In the genomic region with DNA sequence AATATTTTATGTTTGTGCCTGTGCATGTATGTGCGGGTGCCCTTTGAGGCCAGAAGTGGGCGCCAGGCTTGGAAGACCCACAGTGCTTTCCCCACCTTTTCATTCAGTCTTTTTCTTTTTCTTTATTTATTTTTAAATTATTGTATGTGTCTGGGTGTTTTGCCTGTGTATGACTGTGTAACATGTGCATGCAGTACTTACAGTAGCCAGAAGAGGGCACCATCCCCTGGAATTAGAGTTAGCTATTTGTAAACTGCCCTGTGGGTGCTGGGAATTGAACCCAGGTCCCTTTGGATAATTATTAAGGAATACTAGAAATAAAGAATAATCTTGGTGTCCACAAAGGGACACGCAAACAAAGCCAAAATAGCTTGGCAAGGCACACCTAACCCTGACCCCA, we compare ENCODE assay signal across 15 mouse cellular contexts. TPM values are rescaled to one million over a fixed set of nuclear protein-coding genes. Genes with fewer than 3 reads are reported as not detected.
DNase-seq lines count a peak whose midpoint lies in the region; ATAC-seq and TF ChIP-seq lines count a peak whose summit lies in the region.
"Had no signal": no experiment of that assay in that cellular context is flagged by ENCODE, and none has a peak within 500 bp of the region (broad histone marks: within the 10 kb centered on the region; RNA-seq: fewer than 3 reads in every experiment).

No protein-coding gene starts in this region.

- ATAC-seq in hindbrain, postnatal 0 days = no peak

- H3K9ac ChIP-seq in hindbrain, postnatal 0 days (replicated peaks; ENCODE audit: low read length) = no peak overlapping the region
- H3K9ac ChIP-seq: embryonic facial prominence, embryonic 13.5 days; forebrain, embryonic 12.5 days; heart, embryonic 12.5 days; hindbrain, embryonic 14.5 days had no signal

- H3K9me3 ChIP-seq in hindbrain, postnatal 0 days (ENCODE audit: low read length) = peaks cover 2% of the 10 kb centered on the region; the same call in 1 of the 2 replicates
- no peaks in the 10 kb centered on the region for H3K9me3 ChIP-seq in hindbrain, embryonic 10.5 days
- no peaks in the 10 kb centered on the region for H3K9me3 ChIP-seq in E14TG2a.4 (ENCODE audit: low read length)
- H3K9me3 ChIP-seq: embryonic facial prominence, embryonic 13.5 days; forebrain, embryonic 12.5 days; heart, embryonic 12.5 days; limb, embryonic 10.5 days had no signal

- 96% methylated on average over 3 of the region's 3 CpGs for WGBS in hindbrain, postnatal 0 days
- WGBS in hindbrain, embryonic 10.5 days = 95% methylated on average over 3 of the region's 3 CpGs

- TF ChIP-seq CTCF in hindbrain, postnatal 0 days (IDR thresholded peaks at IDR 0.05; ENCODE audit: low read depth) = peak; percentile 30; the same call in 1 of the 2 replicates
- TF ChIP-seq CTCF in E14TG2a.4 (conservative IDR thresholded peaks at IDR 0.05; ENCODE audit: low read length) = peak; percentile 69

- H3K27ac ChIP-seq in hindbrain, postnatal 0 days = no peak overlapping the region
- H3K27ac ChIP-seq in hindbrain, embryonic 10.5 days = no peak overlapping the region
- H3K27ac ChIP-seq: embryonic facial prominence, embryonic 13.5 days; forebrain, embryonic 12.5 days; hindbrain, embryonic 14.5 days; limb, embryonic 10.5 days had no signal

- H3K36me3 ChIP-seq in hindbrain, postnatal 0 days (ENCODE audit: insufficient read depth, low read length) = no peaks in the 10 kb centered on the region
- no peaks in the 10 kb centered on the region for H3K36me3 ChIP-seq in hindbrain, embryonic 10.5 days
- H3K36me3 ChIP-seq in E14TG2a.4 (ENCODE audit: insufficient read depth, low read length) = no peaks in the 10 kb centered on the region
- H3K36me3 ChIP-seq: embryonic facial prominence, embryonic 13.5 days; forebrain, embryonic 12.5 days; heart, embryonic 12.5 days; limb, embryonic 10.5 days had no signal

- H3K4me2 ChIP-seq in hindbrain, postnatal 0 days (ENCODE audit: low read depth, low read length) = no peak overlapping the region
- H3K4me2 ChIP-seq: embryonic facial prominence, embryonic 13.5 days; forebrain, embryonic 12.5 days; heart, embryonic 12.5 days; hindbrain, embryonic 14.5 days had no signal

- no peaks in the 10 kb centered on the region for H3K27me3 ChIP-seq in hindbrain, postnatal 0 days (ENCODE audit: insufficient read depth, low read length)
- H3K27me3 ChIP-seq in hindbrain, embryonic 10.5 days (ENCODE audit: insufficient read depth, poor library complexity, severe bottlenecking) = no peaks in the 10 kb centered on the region
- peaks cover 13% of the 10 kb centered on the region; the same call in 1 of the 2 replicates for H3K27me3 ChIP-seq in E14TG2a.4 (ENCODE audit: insufficient read depth, low read length)
- H3K27me3 ChIP-seq: embryonic facial prominence, embryonic 13.5 days; forebrain, embryonic 12.5 days; heart, embryonic 12.5 days had no signal

- no peaks in the 10 kb centered on the region for H3K4me1 ChIP-seq in hindbrain, postnatal 0 days (ENCODE audit: insufficient read depth, low read length)
- peaks cover 10% of the 10 kb centered on the region; the same call in 1 of the 2 replicates for H3K4me1 ChIP-seq in hindbrain, embryonic 10.5 days (replicated peaks)
- H3K4me1 ChIP-seq in E14TG2a.4 (replicated peaks; ENCODE audit: low read depth, low read length) = peaks cover 3% of the 10 kb centered on the region
- H3K4me1 ChIP-seq: embryonic facial prominence, embryonic 13.5 days; heart, embryonic 12.5 days; limb, embryonic 10.5 days had no signal

- H3K4me3 ChIP-seq in hindbrain, postnatal 0 days (ENCODE audit: low read length) = no peak overlapping the region
- no peak overlapping the region for H3K4me3 ChIP-seq in hindbrain, embryonic 10.5 days
- H3K4me3 ChIP-seq in E14TG2a.4 (replicated peaks; ENCODE audit: low read length) = no peak overlapping the region
- H3K4me3 ChIP-seq: embryonic facial prominence, embryonic 13.5 days; forebrain, embryonic 12.5 days; heart, embryonic 12.5 days; limb, embryonic 10.5 days; myocyte had no signal

- no peak for DNase-seq in hindbrain, postnatal 0 days (ENCODE audit: low spot score)
- DNase-seq in hindbrain, embryonic 10.5 days (ENCODE audit: low spot score) = no peak
- peak; percentile 15 for DNase-seq in right cerebral cortex, postnatal 4 days
- DNase-seq in right cerebral cortex, adult 18-20 months = no peak
- peak; percentile 70 for DNase-seq in naive thymus-derived CD4-positive, alpha-beta T cell, adult 2 months (ENCODE audit: low read depth)
- DNase-seq in c-Kit-positive CD71-positive TER-119-positive erythroid progenitor cells, embryonic 14.5 days (ENCODE audit: low spot score) = no peak
- DNase-seq in adrenal gland, postnatal 10 days = no peak
- DNase-seq: lung, adult 2 months had no signal

RNA-seq across cellular contexts. Expression of gene Adgre5, which starts 15.1 kb away (rescaled TPM):
- total RNA-seq in hindbrain, postnatal 0 days (2014; rRNA removed) = 9.2 and 10.4 TPM in 2 replicates
- polyA plus RNA-seq in hindbrain, postnatal 0 days (2015; fragmentation: Nextera tagmentation; extraction: Ambion mirVana) = 8.2 and 8.6 TPM in 2 replicates
- polyA plus RNA-seq in hindbrain, embryonic 10.5 days (2016; fragmentation: Nextera tagmentation; extraction: Ambion mirVana) = 6.9 and 9.3 TPM in 2 replicates
- 10 to 100 TPM; 53.8 to 63.0 TPM for total RNA-seq in adrenal gland, postnatal 10 days (2021)

RNA-seq across cellular contexts. Expression of gene Ddx39, which starts 41.3 kb away (rescaled TPM):
- total RNA-seq in hindbrain, postnatal 0 days (2014; rRNA removed) = 36.2 and 44.6 TPM in 2 replicates
- 72.3 and 75.9 TPM in 2 replicates for polyA plus RNA-seq in hindbrain, postnatal 0 days (2015; fragmentation: Nextera tagmentation; extraction: Ambion mirVana)
- 253 and 322 TPM in 2 replicates for polyA plus RNA-seq in hindbrain, embryonic 10.5 days (2016; fragmentation: Nextera tagmentation; extraction: Ambion mirVana)
- total RNA-seq in adrenal gland, postnatal 10 days (2021) = 10 to 100 TPM; 29.4 to 33.7 TPM

RNA-seq across cellular contexts. Expression of gene Pkn1, which starts 57.3 kb away (rescaled TPM):
- total RNA-seq in hindbrain, postnatal 0 days (2014; rRNA removed) = 54.7 and 65.6 TPM in 2 replicates
- polyA plus RNA-seq in hindbrain, postnatal 0 days (2015; fragmentation: Nextera tagmentation; extraction: Ambion mirVana) = 18.2 and 21.8 TPM in 2 replicates
- 28.2 and 29.9 TPM in 2 replicates for polyA plus RNA-seq in hindbrain, embryonic 10.5 days (2016; fragmentation: Nextera tagmentation; extraction: Ambion mirVana)
- 100 to 1,000 TPM; 130 to 163 TPM for total RNA-seq in adrenal gland, postnatal 10 days (2021)

Comparison
In these comparisons a context has a peak if more than half of its experiments do, and no peak if none do; other contexts are left out.
1. DNase-seq: peak in right cerebral cortex, postnatal 4 days (single experiment) and naive thymus-derived CD4-positive, alpha-beta T cell, adult 2 months (single experiment); none in hindbrain, postnatal 0 days (single experiment), hindbrain, embryonic 10.5 days (single experiment), right cerebral cortex, adult 18-20 months (single experiment), c-Kit-positive CD71-positive TER-119-positive erythroid progenitor cells, embryonic 14.5 days (single experiment) and adrenal gland, postnatal 10 days (single experiment).